Mouse (Mus musculus) T-cell, adult 2 months (primary cell): ENCODE data around the gene Mup2.
"Not testable (repeated sequence)": the region's sequence is repeated elsewhere in the genome, so short reads cannot be mapped to it uniquely, and the experiment has no call there.

Experiments
- DNase-seq: peaks from one replicate; pipeline ENCODE4 v3.0.0; 2022; ENCODE audit warnings: low spot score

Gene Mup2

GRCm38 (mm10) chr4:60154189-60154588, at the start of gene Mup2:
Mup2 (minus strand) TSS chr4:60154289.
- not testable (repeated sequence) for DNase-seq
